Mouse (Mus musculus) myocyte (in vitro differentiated cells): ENCODE data around the gene Rhbdd2.

Source experiments
- MYOG ChIP-seq, 3 experiments: IDR thresholded peaks; one replicate each; pipeline ENCODE4 v1.6.1; 2011; ENCODE audit warnings: control low read depth in 2 of 3, low read depth in 2 of 3, mild to moderate bottlenecking in 2 of 3; ENCODE audit not compliant: insufficient read length in 2 of 3, control insufficient read depth in 1 of 3, insufficient read depth in 1 of 3
- POLR2A ChIP-seq: IDR thresholded peaks from one replicate; pipeline ENCODE4 v1.6.1; 2011; ENCODE audit warnings: low read depth, mild to moderate bottlenecking, control low read depth, moderate library complexity; ENCODE audit not compliant: insufficient read length
- TCF12 ChIP-seq: IDR thresholded peaks from one replicate; pipeline ENCODE4 v1.6.1; 2011; ENCODE audit warnings: mild to moderate bottlenecking, control low read depth; ENCODE audit not compliant: poor library complexity, insufficient read depth, severe bottlenecking

DNA sequence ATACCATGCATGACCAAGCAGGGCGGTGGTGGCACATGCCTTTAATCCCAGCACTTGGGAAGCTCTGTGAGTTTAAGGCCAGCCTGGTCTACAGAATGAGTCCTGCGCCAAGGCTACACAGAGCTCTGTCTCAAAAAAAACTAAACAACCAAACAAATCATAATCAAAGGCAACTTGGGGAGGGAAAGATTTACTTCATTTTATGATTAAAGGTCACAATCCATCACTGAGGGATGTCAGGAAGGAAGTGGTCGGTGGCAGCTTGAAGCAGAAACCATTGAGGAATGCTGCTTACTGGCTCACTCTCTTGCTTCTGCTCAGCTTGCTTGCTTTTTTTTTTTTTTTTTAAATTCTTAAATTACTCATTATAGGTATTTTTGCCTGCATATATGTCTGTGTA is 44.3 kb downstream of the Rhbdd2 start:
- TF ChIP-seq MYOG (IDR thresholded peaks at IDR 0.05; ENCODE audit: control insufficient read depth in 1 of 3, insufficient read depth in 1 of 3, insufficient read length in 2 of 3, low read depth in 2 of 3) = no peak
- TF ChIP-seq TCF12 = no peak
- TF ChIP-seq POLR2A = no peak
